Mouse (Mus musculus) testis, adult 2 months (tissue): Measurements from ENCODE around the gene Zc3h12d. TPM values are rescaled to one million over a fixed set of nuclear protein-coding genes. Genes with fewer than 3 reads are reported as not detected.
A peak's percentile ranks its signal among the peaks of the same experiment; 100 is the strongest.

ENCODE experiments used
- H3K27ac ChIP-seq: fragments of 200-500 bp; 2 replicates; pipeline ENCODE4 v1.5.1; 2012; ENCODE audit warnings: low read depth, low read length; ENCODE audit not compliant: control insufficient read depth, insufficient read depth
- H3K27me3 ChIP-seq: fragments of 200-500 bp; 2 replicates; pipeline ENCODE4 v1.6.1; 2012; ENCODE audit warnings: mild to moderate bottlenecking, low read length, moderate library complexity; ENCODE audit not compliant: control insufficient read depth, insufficient read depth
- H3K36me3 ChIP-seq: fragments of 200-500 bp; 2 replicates; pipeline ENCODE4 v1.6.1; 2012; ENCODE audit warnings: mild to moderate bottlenecking, low read length; ENCODE audit not compliant: control insufficient read depth, insufficient read depth
- H3K4me1 ChIP-seq: fragments of 200-500 bp; 2 replicates; pipeline ENCODE4 v1.6.1; 2012; ENCODE audit warnings: low read length; ENCODE audit not compliant: control insufficient read depth, insufficient read depth
- H3K4me3 ChIP-seq: fragments of 200-500 bp; 2 replicates; pipeline ENCODE4 v1.5.1; 2012; ENCODE audit warnings: low read depth, mild to moderate bottlenecking, low read length, moderate library complexity, mixed read lengths; ENCODE audit not compliant: control insufficient read depth
- CTCF ChIP-seq: fragments of 200-500 bp; IDR thresholded peaks from 2 replicates; pipeline ENCODE4 v1.5.1; 2012; ENCODE audit warnings: low read depth, mild to moderate bottlenecking, inconsistent platforms, low read length, moderate library complexity; ENCODE audit not compliant: control insufficient read depth, insufficient read depth, insufficient replicate concordance
- POLR2A ChIP-seq: fragments of 200-500 bp; IDR thresholded peaks from 2 replicates; pipeline ENCODE4 v1.6.1; 2012; ENCODE audit warnings: low read depth, mild to moderate bottlenecking, inconsistent platforms, low read length, moderate library complexity; ENCODE audit not compliant: control insufficient read depth
- polyA plus RNA-seq: library from polyadenylated mRNA; depleted of rRNA; stranded (reverse); fragments of >200 nt; gene quantifications from 2 replicates; pipeline ENCODE4 v1.2.3, GENCODE M21; 2012

Gene Zc3h12d
- polyA plus RNA-seq, 1 experiment = 0.17 TPM

DNA sequence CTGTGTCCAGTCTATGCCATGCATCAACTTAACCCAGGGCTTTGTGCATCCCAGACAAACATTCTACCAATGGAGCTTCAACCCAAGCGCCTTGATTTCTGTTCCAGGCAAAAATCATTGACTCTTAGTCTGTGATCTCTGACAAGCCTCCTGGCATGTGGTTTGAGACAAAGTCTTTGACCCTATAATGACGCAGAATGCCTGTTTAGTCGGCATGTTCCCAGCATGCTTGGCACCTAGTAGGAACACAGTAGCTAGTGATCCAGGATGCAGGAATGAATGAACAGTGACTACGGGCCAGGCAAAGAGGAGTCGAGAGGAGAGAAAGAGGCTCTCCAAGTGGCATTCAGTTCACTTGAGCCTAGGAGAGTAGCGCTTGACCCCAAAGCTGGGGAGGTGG lies 31.1 kb downstream of the Zc3h12d start:
- Histone ChIP-seq H3K36me3 (no peaks in the 10 kb centered on the region), H3K27me3 (peaks cover 2% of the 10 kb centered on the region; the same call in 1 of the 2 replicates), H3K4me1 (peaks cover 11% of the 10 kb centered on the region), H3K4me3 (no peak overlapping the region), H3K27ac (no peak overlapping the region)
- TF ChIP-seq CTCF = no peak
- no peak for TF ChIP-seq POLR2A

DNA sequence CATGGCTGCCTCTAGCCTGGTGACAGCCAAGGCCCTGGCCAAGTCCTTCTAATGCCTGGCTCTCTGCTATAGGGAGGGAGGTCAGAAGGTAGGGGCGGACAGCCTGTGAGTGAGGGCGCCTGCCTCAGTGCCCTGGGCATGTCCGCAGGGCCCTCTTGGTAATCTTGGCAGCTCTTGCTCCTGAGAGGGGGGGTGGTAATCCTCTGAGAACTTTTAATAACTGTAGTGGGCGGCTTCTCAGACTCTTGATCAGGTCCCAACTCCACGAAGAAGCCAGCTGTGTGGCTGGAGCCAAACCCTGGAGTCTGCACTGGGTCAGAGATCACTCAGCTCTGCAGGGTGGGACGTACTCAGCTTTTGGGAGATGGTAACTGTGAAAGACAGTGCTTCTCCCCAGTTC lies 31.9 kb downstream of the Zc3h12d start:
- H3K4me1 ChIP-seq = peaks cover 11% of the 10 kb centered on the region
- peaks cover 2% of the 10 kb centered on the region; the same call in 1 of the 2 replicates for H3K27me3 ChIP-seq
- H3K27ac ChIP-seq = no peak overlapping the region
- H3K36me3 ChIP-seq = no peaks in the 10 kb centered on the region
- no peak overlapping the region for H3K4me3 ChIP-seq
- TF ChIP-seq CTCF = no peak

DNA sequence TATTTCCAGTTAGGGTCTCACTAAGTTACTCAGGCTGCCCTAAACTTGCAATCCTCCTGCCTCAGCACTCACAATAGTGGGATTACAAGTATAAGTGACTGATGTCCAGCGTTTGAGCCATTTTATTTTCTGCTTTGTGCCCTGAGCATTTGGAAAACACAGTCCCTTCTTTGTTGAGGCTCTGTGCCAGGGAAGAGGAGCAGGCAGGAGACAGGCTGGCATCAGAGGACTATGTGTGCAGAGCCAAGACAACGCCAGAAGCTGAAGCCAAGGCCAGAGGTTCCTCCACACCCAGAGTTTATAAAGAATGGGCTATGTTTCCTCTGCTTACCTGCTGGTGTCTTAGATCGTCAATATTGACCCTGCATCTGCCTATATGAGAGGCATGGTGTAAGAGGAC lies 32.5 kb downstream of the Zc3h12d start:
- no peaks in the 10 kb centered on the region for H3K36me3 ChIP-seq
- H3K4me3 ChIP-seq = no peak overlapping the region
- TF ChIP-seq POLR2A (no peak), CTCF (no peak)

DNA sequence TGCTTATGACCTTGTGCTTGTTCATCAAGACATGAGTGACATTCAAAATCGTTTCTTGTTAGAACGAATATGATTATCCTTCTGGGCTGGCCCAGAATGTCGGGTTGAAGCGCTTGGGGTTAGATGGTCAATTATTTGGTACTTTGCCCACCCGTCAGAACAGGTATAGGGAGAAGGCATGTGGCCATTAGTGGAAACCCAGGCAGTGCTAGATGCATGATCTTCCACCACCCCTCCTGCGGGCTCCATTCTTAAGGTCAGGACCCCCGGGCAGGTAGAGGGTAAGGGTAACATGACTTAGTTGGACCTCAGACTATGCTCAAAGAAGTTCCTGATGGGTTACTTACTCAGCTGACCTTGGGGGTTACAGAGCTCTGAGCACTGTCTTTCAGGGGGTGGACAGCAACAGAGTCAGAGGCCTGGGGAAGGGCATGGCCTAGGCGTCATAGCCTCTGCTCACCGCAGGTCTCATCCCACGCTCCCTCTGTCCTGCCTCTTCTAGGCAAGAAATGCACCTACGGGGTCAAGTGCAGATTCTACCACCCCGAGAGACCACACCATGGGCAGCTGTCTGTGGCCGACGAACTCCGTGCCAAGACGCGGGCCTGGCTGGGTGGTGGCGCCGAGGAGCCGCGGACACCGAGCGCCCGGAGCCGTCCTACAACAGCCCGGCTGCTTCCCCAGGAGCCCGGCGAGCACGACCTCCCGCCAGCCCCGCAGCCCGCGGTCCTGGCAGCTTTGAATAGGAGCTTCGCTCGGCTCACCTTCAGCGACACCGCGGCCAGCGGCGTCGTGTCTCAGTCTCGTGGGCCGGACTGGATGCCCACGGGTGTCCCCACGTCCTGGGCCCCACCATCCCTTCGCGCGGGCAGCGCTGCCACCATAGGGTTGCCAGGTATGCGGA lies 34.7 kb downstream of the Zc3h12d start:
- no peaks in the 10 kb centered on the region for H3K36me3 ChIP-seq
- no peak for TF ChIP-seq CTCF
- TF ChIP-seq POLR2A = no peak
- H3K4me3 ChIP-seq = peak overlapping the region; percentile 32
- peaks cover 2% of the 10 kb centered on the region; the same call in 1 of the 2 replicates for H3K27me3 ChIP-seq
- H3K4me1 ChIP-seq = peaks cover 11% of the 10 kb centered on the region
- no peak overlapping the region for H3K27ac ChIP-seq

More for the DNA sequence above, 32.5 kb downstream of the Zc3h12d start:
- no peak overlapping the region for H3K27ac ChIP-seq
- peaks cover 2% of the 10 kb centered on the region; the same call in 1 of the 2 replicates for H3K27me3 ChIP-seq
- peaks cover 11% of the 10 kb centered on the region for H3K4me1 ChIP-seq

DNA sequence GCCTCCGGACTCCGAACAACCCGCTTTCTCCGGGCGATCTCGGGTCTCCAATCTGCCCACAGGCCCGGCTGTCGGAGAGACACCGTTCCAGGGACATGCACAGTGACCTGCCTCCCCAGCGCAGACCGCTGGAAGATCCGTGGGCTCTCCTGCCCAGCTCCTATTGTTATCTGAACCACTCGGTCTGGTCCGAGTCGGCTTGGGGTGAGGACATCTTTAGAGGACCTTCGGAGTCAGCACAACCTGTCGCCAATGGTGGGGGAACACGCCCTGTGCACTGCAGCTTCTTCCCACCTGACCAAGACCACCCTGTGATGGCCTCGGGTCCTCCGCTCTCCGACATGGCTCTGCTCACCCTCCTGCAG lies 35.4 kb downstream of the Zc3h12d start:
- no peak for TF ChIP-seq CTCF
- TF ChIP-seq POLR2A = no peak
- H3K36me3 ChIP-seq = no peaks in the 10 kb centered on the region
- H3K4me3 ChIP-seq = peak overlapping the region; percentile 32
- H3K27me3 ChIP-seq = peaks cover 2% of the 10 kb centered on the region; the same call in 1 of the 2 replicates
- H3K4me1 ChIP-seq = peaks cover 11% of the 10 kb centered on the region
- H3K27ac ChIP-seq = no peak overlapping the region

DNA sequence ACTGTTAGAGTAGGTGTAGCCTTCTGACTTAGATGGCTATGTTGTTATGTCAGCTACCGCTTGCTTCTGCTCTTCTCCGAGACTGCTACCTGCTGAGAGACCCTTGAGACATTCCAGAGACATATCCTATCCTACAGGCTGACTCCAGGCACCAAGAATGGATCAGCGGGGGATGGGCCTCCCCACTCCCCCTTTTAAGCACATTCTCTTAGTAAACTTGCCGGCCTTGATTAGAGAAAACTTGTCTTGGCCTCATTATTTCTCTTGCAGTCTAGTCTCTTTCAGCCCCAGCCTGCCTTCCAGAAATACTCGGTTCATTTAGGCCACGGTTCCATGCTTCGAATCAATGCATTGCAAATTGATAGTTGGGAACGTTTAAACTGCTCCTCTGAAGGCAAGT lies 37.5 kb downstream of the Zc3h12d start:
- Histone ChIP-seq H3K4me1 (peaks cover 11% of the 10 kb centered on the region), H3K36me3 (no peaks in the 10 kb centered on the region), H3K27me3 (peaks cover 2% of the 10 kb centered on the region; the same call in 1 of the 2 replicates), H3K27ac (no peak overlapping the region), H3K4me3 (no peak overlapping the region)
- TF ChIP-seq POLR2A (no peak), CTCF (no peak)

DNA sequence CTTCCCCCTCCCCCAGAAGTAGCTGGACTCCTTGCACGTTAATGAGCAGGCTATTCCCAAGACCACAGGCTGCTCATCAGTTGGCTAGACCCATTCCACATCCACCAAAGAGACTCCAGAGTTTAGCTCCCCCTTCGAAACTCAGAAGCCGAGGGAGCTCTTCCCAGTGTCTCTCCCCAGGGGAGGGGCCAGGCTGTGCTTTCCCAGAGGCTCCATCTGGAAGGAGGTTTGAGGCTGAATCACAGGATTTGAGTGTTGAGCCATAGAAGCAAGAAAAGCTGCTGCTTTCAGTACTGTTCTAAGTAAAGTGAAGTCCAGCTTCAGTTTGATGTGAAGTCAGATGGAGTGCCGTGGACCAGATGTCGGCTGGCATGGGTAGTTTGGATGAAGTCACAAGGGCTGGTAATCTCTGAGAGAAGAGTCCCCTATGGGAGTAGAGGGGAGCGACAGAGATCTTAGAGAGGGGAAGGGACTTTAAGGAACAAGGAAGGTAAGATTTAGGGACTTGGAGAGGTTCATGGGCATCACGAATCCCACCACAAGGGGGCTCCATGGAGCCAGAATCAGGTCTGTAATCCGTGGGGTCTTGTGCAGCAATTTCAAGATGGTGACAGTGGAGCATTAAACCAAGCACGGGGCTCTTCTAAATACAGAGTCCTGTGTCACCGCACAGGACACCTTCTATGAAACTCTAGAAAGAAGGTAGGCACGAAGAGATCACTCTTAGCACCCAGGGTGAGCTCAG lies 38.5 kb downstream of the Zc3h12d start:
- Histone ChIP-seq H3K4me1 (peaks cover 11% of the 10 kb centered on the region), H3K4me3 (no peak overlapping the region), H3K36me3 (no peaks in the 10 kb centered on the region), H3K27ac (no peak overlapping the region), H3K27me3 (peaks cover 2% of the 10 kb centered on the region; the same call in 1 of the 2 replicates)
- TF ChIP-seq CTCF (no peak), POLR2A (no peak)
